Mouse (Mus musculus): ENCODE measurements around the gene Angptl4. TPM values are rescaled to one million over a fixed set of nuclear protein-coding genes. Genes with fewer than 3 reads are reported as not detected.
A peak's percentile ranks its signal among the peaks of the same experiment; 100 is the strongest.

The Angptl4 gene
- total and polyA plus RNA-seq, 2 experiments from 2014 or later: 17.2 to 25.2 TPM

DNA sequence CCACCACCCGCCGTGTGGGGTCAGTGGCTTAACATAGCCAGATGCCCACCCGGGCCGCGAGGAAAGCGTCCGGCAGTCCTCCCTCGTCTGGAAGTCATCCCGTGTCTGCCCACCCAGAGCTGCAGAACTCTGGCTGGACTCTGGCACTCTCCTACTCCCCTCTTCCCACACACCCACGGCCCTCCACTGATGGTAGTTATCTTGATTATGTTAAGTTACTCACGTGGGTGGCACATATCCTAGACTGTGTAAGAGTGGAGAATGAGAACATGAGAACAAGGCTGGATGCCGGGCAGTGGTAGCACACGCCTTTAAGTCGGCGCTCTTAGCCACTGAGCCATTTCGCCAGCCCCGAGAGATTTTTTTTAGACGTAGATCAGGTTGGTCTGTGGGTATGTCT, 4.7 kb upstream of the Angptl4 start:
- no peak for DNase-seq
- no peak for TF ChIP-seq CTCF (IDR thresholded peaks at IDR 0.05; ENCODE audit: low read depth)
- H3K36me3 ChIP-seq (ENCODE audit: insufficient read depth): no peaks in the 10 kb centered on the region
- no peak overlapping the region for H3K9ac ChIP-seq
- WGBS: 85% methylated on average over 18 of the region's 18 CpGs
- H3K4me3 ChIP-seq (ENCODE audit: low read depth, low read length): no peak overlapping the region
- no peaks in the 10 kb centered on the region for H3K27me3 ChIP-seq (ENCODE audit: insufficient read depth, low read length)
- H3K4me1 ChIP-seq (ENCODE audit: insufficient read depth): no peaks in the 10 kb centered on the region
- H3K4me2 ChIP-seq (ENCODE audit: low read depth): no peak overlapping the region
- H3K27ac ChIP-seq (ENCODE audit: low read depth, low read length): no peak overlapping the region
- no peak for ATAC-seq
- H3K9me3 ChIP-seq (ENCODE audit: low read length): no peaks in the 10 kb centered on the region

DNA sequence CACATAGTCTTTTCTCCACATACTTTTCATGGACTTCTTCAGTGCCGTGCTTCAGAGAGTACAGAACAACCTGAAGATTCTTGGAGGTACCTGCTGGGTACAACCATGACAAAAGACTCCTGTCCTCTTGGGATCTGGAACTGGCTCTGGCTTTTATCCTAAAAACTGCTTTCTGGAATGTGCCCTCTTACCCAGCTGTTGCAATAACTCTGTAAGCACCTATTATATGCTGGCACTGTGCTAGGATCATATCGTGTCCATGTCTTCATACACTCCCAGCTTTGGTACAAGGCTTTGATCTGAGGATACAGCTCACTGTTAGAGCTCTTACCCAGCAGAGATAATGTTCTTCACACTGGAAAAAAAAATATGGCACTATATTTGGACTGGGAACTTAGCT, 3.3 kb upstream of the Angptl4 start:
- 93% methylated on average over 2 of the region's 2 CpGs for WGBS
- no peak overlapping the region for H3K4me3 ChIP-seq (ENCODE audit: low read depth, low read length)
- H3K4me2 ChIP-seq (ENCODE audit: low read depth): no peak overlapping the region
- no peak for TF ChIP-seq CTCF (IDR thresholded peaks at IDR 0.05; ENCODE audit: low read depth)
- H3K9me3 ChIP-seq (ENCODE audit: low read length): no peaks in the 10 kb centered on the region
- H3K4me1 ChIP-seq (ENCODE audit: insufficient read depth): no peaks in the 10 kb centered on the region
- no peaks in the 10 kb centered on the region for H3K27me3 ChIP-seq (ENCODE audit: insufficient read depth, low read length)
- H3K9ac ChIP-seq: no peak overlapping the region
- DNase-seq (no peak), ATAC-seq (no peak)
- H3K27ac ChIP-seq (ENCODE audit: low read depth, low read length): no peak overlapping the region
- H3K36me3 ChIP-seq (ENCODE audit: insufficient read depth): no peaks in the 10 kb centered on the region

DNA sequence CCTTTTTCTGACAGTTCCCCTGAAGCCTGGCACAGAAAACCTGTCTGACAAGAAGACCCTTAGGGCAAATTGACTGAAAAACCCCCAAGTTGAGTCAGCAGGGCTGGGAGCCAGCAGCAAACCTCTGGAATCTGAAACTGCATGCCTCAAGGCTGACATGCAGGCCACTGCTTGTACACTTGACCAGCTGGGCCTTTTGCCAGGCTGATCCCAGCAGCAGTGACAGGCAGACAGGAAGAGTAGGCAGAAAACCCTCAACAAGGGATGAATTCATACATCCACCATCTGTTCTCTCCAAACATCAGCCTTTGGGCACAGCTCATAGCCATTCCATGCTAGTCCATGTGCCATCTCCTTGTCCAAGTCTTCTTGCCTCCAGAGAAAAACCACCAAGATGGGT, 1.8 kb upstream of the Angptl4 start:
- Histone ChIP-seq H3K4me1 (ENCODE audit: insufficient read depth) (no peaks in the 10 kb centered on the region; the same call in 1 of the 2 replicates), H3K4me2 (ENCODE audit: low read depth) (no peak overlapping the region), H3K9me3 (ENCODE audit: low read length) (no peaks in the 10 kb centered on the region), H3K36me3 (ENCODE audit: insufficient read depth) (no peaks in the 10 kb centered on the region), H3K9ac (no peak overlapping the region), H3K27ac (ENCODE audit: low read depth, low read length) (no peak overlapping the region), H3K4me3 (ENCODE audit: low read depth, low read length) (no peak overlapping the region), H3K27me3 (ENCODE audit: insufficient read depth, low read length) (no peaks in the 10 kb centered on the region)
- no peak for TF ChIP-seq CTCF (IDR thresholded peaks at IDR 0.05; ENCODE audit: low read depth)
- DNase-seq (no peak), ATAC-seq (no peak)

DNA sequence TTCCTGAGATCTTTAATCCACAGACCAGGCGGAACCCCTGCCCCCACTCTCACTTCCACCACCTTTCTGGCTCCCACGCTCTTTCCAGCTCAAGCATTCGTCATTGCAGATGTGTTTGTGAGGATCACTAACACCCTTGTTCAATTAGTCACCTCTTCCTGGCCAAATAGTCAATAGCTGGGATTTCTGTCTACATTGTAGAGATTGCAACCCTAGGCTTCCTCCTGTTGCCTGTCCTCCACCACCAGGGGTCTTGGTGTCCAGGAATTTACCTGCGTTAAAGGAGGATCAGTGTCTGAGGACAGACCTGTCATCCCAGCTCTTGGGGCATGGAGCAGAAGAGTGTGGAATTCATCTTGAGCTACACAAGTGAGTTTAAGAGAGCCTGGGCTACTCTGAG, 437 bp upstream of the Angptl4 start:
- Histone ChIP-seq H3K4me3 (ENCODE audit: low read depth, low read length) (no peak overlapping the region), H3K9ac (0 out of 2 replicates have a peak overlapping the region, but pooled peaks have one; percentile 10), H3K4me1 (ENCODE audit: insufficient read depth) (no peaks in the 10 kb centered on the region; the same call in 1 of the 2 replicates), H3K4me2 (ENCODE audit: low read depth) (peak overlapping the region; percentile 83), H3K9me3 (ENCODE audit: low read length) (no peaks in the 10 kb centered on the region), H3K27ac (ENCODE audit: low read depth, low read length) (no peak overlapping the region), H3K36me3 (ENCODE audit: insufficient read depth) (no peaks in the 10 kb centered on the region), H3K27me3 (ENCODE audit: insufficient read depth, low read length) (no peaks in the 10 kb centered on the region)
- 40% methylated on average over 4 of the region's 4 CpGs for WGBS
- ATAC-seq (no peak), DNase-seq (no peak)
- peak; percentile 25 for TF ChIP-seq CTCF (IDR thresholded peaks at IDR 0.05; ENCODE audit: low read depth)

DNA sequence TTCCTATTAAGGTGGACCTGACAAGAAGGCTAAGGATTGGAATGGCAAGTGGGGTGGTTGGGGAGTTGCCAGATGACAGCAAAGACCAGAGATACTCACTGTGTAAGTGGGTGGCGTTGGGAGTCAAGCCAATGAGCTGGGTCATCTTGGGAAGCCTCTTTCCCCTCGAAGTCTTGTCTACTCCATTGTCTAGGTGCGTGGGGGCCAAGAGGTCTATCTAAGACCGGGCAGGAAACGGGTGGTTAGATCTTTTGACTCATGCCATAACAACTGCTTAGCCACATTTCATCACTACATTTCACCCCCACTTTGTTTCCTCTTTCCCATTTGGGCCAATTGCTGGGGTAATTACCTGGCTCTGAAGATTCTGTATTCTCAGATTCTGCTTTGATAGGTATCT, 1.2 kb downstream of the Angptl4 start:
- Histone ChIP-seq H3K36me3 (ENCODE audit: insufficient read depth) (no peaks in the 10 kb centered on the region), H3K27me3 (ENCODE audit: insufficient read depth, low read length) (no peaks in the 10 kb centered on the region), H3K9ac (no peak overlapping the region), H3K27ac (ENCODE audit: low read depth, low read length) (peak overlapping the region; percentile 59; the same call in 1 of the 2 replicates), H3K4me1 (ENCODE audit: insufficient read depth) (no peaks in the 10 kb centered on the region; the same call in 1 of the 2 replicates), H3K9me3 (ENCODE audit: low read length) (no peaks in the 10 kb centered on the region), H3K4me2 (ENCODE audit: low read depth) (peak overlapping the region; percentile 83), H3K4me3 (ENCODE audit: low read depth, low read length) (peak overlapping the region; percentile 41; the same call in 1 of the 2 replicates)
- ATAC-seq: no peak
- 87% methylated on average over 5 of the region's 5 CpGs for WGBS
- no peak for TF ChIP-seq CTCF (IDR thresholded peaks at IDR 0.05; ENCODE audit: low read depth)
- DNase-seq: no peak

DNA sequence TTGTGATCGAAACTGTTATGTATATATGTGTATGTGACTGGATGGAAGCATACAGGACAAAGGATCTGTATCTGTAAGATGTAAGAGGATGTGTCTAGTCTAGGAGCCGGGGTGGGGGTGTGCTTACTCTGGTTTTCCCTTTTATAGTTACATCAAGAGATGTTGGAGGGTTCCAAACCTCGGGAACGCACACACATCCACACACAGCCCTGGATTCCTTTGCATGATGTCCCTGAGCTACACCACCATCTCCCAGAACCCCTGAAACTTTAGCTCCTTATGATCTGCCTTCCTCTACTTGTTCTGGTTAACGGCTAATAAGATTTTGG, 1.7 kb downstream of the Angptl4 start:
- Histone ChIP-seq H3K9ac (0 out of 2 replicates have a peak overlapping the region, but pooled peaks have one; percentile 10), H3K27me3 (ENCODE audit: insufficient read depth, low read length) (no peaks in the 10 kb centered on the region), H3K4me3 (ENCODE audit: low read depth, low read length) (no peak overlapping the region), H3K4me1 (ENCODE audit: insufficient read depth) (no peaks in the 10 kb centered on the region; the same call in 1 of the 2 replicates), H3K4me2 (ENCODE audit: low read depth) (peak overlapping the region; percentile 83; the same call in 1 of the 2 replicates), H3K9me3 (ENCODE audit: low read length) (no peaks in the 10 kb centered on the region), H3K27ac (ENCODE audit: low read depth, low read length) (peak overlapping the region; percentile 59; the same call in 1 of the 2 replicates), H3K36me3 (ENCODE audit: insufficient read depth) (no peaks in the 10 kb centered on the region)
- DNase-seq (no peak), ATAC-seq (no peak)
- 89% methylated on average over 5 of the region's 5 CpGs for WGBS
- no peak for TF ChIP-seq CTCF (IDR thresholded peaks at IDR 0.05; ENCODE audit: low read depth)

DNA sequence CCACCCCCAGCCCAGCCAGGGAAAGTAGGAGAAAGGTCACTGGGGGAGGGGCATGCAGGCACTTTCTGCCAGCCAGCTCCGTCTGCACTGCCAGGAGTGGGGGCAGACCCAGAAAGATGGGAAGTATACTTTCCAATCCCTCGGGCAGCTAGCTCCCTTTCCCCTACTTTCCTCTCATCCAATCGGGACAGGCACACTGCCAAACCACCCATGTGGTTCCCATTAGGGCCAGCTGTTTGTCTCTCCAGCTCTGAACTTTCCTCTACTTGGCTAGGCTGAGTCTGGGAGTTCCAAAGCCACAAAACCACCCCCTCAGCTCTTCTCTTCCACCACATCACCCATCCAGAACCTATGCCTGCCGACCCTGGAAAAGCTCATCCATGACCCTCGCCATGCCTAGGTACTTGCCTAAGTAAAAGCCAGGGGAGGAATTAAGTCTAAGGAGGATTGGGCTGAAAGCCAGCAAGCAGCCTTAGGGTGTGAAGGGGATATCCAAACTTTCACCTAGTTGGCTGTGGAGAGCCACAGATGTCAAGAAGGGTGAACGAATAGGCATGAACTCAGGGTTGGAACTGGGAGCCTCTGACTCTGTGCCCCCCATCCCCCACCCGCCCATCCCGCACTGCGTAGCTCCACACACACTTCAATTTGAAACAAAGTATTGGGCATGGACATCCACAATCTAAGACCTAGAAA, 2.2 kb downstream of the Angptl4 start:
- no peaks in the 10 kb centered on the region for H3K36me3 ChIP-seq (ENCODE audit: insufficient read depth)
- peak; percentile 84 for ATAC-seq
- no peak overlapping the region for H3K4me3 ChIP-seq (ENCODE audit: low read depth, low read length)
- 39% methylated on average over 9 of the region's 9 CpGs for WGBS
- no peaks in the 10 kb centered on the region for H3K27me3 ChIP-seq (ENCODE audit: insufficient read depth, low read length)
- peak overlapping the region; percentile 83; the same call in 1 of the 2 replicates for H3K4me2 ChIP-seq (ENCODE audit: low read depth)
- H3K4me1 ChIP-seq (ENCODE audit: insufficient read depth): no peaks in the 10 kb centered on the region; the same call in 1 of the 2 replicates
- peak; percentile 86 for DNase-seq
- H3K27ac ChIP-seq (ENCODE audit: low read depth, low read length): peak overlapping the region; percentile 59
- no peak overlapping the region for H3K9ac ChIP-seq
- TF ChIP-seq CTCF (IDR thresholded peaks at IDR 0.05; ENCODE audit: low read depth): no peak
- H3K9me3 ChIP-seq (ENCODE audit: low read length): no peaks in the 10 kb centered on the region
